Mouse (Mus musculus) cerebellum, adult 11 months (tissue): ENCODE measurements at regions not wholly inside any gene's neighbourhood (a gene's known extent, or its start where the extent isn't known, plus 50 kb on each side); places are given as distances from the start of the nearest gene placed in this dataset.

Source experiments
- DNase-seq: peaks from one replicate; pipeline ENCODE4 v3.0.0; 2022

- DNase-seq = no peak
Measured at GRCm38 (mm10) chr4:66622650-66623394, 204.6 kb upstream of the Tlr4 start.

DNA sequence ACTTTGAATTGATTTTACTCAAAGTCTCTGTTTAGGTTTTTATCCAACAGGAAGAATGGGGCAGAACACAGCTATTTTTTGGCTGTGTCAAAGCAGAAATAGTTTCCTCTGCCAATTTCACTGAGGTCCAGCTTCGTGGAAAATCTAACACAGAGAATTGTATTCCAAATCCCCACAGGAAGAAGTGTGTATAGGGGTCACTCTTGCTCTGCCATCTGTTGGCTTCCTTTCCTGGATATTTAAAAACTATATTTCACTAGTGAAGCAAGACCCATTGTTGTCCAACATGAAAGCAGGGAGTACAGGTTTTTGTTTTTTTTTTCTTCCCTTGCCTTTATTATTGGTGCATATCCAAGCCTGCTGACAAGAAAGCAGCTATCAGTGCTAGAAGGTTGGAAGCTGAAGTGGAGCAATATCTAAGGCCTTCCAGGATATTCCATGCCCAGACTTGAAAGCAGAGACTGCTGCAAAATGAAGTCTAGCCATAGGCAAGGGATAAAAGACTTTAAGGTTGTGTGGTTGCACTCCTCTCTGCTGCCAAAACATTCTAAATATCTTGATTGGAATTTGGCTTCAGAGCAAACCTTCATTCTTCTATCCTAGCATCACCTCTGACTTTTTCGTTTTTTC, 208.5 kb upstream of the Tlr4 start:
- DNase-seq = peak; percentile 34

DNA sequence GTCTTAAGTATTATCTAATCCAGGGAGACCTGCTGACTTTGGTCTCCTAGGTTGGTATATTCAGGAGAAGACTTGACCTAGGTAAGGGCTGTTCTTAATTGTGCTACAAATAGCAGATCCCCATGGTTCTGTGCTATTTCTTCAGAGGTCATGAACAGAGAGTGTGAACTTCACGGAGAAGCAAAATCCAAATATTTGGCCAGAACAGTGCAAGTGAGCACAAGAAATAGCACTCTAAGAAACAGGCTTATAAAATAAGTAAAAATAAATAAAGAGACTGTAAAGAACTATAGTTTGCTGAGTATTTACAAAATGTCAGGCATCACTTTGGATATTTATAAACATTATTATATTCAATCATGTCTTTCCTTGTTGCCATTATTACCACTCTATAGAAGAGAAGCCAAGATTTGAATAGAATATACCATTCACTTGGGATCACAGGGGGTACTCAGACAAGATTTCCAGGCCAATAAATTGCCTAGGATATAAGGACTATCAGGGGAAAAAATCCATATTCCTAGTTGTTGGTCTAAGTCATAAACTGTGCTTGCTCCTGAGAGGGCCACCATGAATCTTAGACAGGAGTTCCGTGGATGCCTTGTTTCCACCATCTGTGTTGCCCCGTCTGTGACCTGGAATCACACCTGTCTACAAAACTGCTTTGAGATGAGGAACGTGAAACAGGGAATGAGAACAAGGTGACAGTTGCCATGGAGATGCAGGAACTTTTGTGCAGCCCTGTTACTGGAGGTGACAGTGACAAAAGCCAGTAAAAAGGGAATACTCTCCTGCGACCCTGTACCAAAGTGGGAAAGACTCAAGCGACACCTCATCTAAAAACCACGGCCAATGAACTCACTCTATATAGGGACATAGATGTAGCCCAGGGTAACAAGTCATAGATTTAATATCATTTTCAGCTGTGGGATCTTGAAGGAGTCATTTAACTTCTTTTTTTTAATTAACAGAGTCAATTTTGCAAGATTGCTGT, 209.3 kb upstream of the Tlr4 start:
- DNase-seq = peak; percentile 19

GRCm38 (mm10) chr4:66617101-66617500, 210.3 kb upstream of the Tlr4 start:
- no peak for DNase-seq

- no peak for DNase-seq
Measured at GRCm38 (mm10) chr4:66604849-66605248, 200.4 kb upstream of the Astn2 start.

DNA sequence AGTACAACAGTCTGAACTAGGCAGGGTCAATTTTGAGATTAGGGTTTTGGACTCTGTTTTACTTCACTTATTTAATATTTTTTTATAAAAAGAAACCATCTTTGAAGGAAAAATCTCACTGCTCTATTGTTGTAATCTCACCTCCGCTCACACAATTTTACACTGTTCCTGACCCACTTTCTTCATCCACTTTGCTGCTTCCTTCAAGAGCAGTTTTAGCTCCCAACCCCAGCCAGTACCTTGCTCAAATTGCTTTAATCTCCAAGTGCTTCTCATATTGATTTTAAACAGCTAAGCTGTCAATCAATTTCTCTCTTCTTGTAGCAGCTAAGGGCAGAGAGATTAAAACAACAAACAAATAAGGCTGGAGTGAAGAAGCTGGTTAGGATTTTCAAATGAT, 194.3 kb upstream of the Astn2 start:
- DNase-seq = no peak

DNA sequence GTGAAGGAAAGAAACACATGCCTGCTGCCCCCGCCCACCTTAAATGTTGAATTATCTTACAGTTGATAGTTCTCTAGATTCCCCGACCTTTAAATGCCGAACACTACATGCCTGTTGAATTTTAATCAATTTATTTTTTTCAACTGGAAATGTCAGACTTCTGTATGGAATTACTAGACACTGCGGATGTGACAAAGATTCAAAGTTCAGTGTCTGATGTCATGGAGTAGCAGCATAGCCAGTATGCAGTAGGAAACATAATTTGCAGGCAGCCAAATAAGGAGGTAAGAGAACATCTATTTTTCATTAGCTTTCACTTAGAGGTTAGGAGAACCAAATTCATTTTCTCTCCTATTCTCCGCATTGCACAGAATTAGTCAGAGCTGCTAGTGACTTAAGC, 182.2 kb upstream of the Astn2 start:
- DNase-seq = no peak

- no peak for DNase-seq
Measured at GRCm38 (mm10) chr4:66586166-66586565, 181.8 kb upstream of the Astn2 start.

DNA sequence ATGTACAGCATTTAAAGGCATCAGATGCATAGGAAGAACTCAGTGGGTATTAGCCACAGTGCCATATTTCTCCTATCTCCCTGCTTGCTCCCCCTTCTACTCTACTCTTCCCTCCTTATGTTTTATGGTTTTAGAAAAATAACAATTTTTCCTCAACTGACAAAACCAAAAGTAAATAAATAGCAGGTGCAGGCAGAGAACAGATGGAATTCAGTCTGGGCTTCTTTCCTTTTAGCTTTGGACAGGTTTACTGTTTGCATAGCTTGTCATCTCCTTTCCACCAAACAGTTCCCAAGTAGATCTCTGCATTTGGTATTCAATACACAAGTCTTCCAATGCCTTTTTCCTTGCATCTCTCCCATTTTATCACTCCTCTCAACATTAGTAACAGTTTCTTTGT, 152.5 kb upstream of the Astn2 start:
- no peak for DNase-seq

GRCm38 (mm10) chr4:66550306-66551104, 146.1 kb upstream of the Astn2 start:
- peak; percentile 95 for DNase-seq

- no peak for DNase-seq
Measured at GRCm38 (mm10) chr4:66542833-66543436, 138.5 kb upstream of the Astn2 start.

DNA sequence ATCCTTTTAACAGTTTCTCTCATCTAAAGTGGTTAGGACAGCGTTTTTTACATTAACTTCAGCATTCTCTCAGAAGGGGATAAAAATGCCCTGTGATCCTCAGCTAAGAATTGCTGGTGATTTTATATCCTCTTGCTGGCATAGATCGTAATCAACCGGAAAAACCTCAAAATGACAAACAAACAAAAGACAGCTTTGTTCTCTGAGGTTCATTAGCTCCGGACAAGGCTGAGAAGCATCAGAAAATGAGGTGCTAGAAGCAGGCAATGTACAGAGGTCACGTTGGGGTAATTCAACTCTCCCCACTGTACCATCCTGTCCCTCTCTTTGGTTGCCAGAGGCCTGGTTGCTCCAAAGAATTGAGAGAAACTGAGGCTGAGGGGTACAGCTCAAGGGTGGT, 120.0 kb upstream of the Astn2 start:
- DNase-seq = no peak

- no peak for DNase-seq
Measured at GRCm38 (mm10) chr4:66523886-66524245, 119.5 kb upstream of the Astn2 start.

DNA sequence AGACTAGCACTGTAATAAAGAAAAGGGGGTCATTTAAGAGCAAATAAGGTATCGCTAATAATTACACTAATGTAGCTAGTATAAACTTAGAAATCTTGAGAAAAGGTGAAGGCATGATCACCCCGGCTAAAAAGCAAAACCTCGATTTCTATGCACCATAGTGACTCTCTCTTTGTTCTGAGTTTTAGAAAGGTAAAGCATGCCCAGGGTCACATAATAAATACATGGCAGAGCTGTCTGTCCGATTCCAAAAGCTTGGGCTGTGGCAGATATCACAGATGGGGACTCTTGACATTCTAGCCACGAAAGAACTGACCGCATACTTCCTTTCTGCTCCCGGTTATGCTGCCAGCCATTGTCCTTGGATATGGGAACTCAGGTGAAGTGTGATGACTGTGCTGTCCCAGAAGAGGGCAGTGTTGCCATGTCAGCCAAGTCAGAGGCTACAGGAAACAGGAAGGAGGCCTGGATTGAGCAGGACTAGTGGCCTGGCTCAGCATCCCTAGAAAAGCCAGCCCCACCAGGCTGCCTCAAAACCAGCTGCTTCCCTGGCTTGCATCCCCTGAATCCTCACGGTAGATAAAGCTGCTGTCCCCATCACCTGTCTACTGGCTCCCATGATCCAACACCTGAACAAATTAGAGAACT, 119.0 kb upstream of the Astn2 start:
- DNase-seq = peak; percentile 92

DNA sequence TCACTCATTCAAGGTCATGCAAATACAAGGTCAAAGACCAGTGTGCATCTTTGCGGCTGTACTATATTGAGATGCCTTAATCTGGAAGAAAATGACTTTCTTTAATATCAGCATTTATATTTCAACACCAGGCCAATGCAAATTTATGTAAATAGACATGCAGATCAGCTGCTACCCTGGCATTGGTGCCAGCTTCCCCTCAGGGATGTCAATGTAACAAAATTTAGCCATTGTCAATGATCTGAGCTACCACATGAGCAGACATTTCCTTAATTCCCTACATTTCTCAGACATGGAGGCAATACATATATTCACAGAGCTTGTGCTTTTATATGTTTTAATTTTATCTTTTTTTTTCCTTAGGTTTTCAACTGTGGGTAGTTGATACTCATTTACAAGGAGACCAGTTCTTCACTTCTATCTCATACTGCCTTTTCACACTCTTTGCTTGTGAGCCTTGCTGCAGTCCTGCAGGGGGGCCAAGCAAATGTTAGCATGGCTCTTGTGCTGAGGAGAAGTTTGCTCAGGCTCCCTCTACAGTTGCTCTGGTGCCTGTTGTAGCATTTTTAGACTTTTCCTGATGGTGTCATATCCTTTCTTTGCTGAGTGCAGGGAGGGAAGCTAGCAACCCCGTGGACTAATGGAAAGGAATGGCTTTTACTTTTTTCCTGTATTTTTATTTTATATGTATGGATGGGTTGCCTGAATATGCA, 117.8 kb upstream of the Astn2 start:
- no peak for DNase-seq

DNA sequence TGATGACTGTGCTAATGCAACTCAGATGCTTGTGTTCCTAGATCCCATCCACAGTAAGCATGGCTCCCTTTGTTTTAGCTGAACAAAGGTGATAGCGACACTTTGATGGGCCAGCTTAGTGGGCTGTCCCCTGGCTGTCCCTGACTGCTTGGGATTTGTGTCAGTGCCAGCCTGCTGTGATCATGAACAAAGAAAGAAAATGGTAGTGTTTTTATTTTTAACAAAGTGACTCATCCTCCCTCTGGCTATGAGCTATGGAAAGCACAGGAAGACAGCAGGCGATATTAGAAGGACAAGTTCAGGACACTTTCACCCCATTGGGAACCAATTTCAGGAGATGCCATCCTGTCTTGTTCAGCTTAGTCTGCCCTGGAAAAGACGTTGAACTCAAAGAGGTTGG, 116.4 kb upstream of the Astn2 start:
- no peak for DNase-seq

DNA sequence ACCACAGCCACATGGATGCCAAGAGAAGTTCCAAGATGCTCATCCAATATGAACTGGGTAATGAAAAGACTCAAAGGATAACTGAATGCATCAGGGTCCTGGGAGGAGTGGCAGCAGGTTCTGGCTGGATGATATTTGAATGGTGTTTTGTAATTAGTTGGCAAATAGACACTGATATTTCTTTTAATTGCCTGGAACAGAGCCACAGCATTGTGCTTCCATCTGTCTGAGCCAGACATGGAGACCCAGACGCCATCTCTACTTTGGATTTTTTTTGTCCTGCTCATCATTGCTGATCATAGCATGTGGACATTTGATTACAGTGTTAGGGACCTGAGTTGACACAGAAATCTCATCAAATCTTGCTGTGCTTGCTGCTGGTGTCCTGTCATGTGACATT, 111.4 kb upstream of the Astn2 start:
- DNase-seq = no peak

DNA sequence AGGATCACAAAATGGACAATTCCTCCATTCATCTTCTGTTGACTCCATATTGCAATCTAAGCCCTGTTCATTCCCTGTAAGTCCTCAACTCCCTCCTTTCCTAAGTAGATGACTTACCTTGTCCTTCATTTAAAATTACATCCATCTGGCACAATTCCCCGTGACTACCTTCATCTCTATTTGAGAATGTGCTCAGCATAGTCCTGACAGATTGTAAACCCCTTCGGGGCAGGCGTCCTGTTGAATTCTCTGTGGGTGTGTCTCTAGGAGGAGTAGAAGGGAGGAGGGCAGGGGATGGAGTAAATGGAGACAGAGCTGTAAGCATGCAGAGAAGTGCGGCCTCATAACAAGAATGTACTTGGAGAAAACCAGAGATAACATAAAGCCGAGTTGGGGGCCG, 79.1 kb upstream of the Astn2 start:
- peak; percentile 45 for DNase-seq

GRCm38 (mm10) chr4:66482495-66483291, 78.3 kb upstream of the Astn2 start:
- DNase-seq = peak; percentile 95

DNA sequence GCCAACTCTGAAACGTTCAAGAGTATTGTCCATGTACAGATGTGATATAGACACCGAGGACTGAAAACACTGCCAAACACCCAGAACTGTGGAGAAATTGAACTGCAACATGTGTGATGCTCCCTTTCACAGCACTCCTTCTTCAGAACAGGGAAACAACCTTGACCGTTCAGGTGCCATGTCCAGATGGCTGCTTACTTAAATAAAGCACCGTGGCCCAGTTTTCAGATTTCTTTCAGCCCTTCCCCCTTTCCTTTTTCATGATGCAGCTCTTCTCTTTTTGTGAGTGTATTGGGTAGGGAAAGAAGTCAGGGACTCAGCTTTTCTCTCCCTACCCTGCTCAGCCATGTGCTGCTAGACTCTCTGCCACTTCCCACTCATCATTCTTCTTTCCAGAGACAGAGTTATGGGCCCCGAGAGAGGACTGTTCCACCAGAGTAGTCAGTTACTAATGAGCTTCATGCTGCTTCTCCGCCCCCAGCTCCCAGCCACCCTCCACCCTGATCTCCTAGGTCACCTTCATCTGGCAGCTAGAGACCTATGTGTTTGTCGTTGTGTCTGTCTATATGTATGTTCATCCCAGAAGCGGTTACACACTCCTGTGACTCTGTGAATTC, 74.3 kb upstream of the Astn2 start:
- DNase-seq = no peak
